9 mouse cellular contexts compared by ENCODE assay signal in genomic region chr1:146498780-146499114, GRCm38 (mm10). TPM values are rescaled to one million over a fixed set of nuclear protein-coding genes. Genes with fewer than 3 reads are reported as not detected.
DNase-seq lines count a peak whose midpoint lies in the region; ATAC-seq and TF ChIP-seq lines count a peak whose summit lies in the region.
"Had no signal": no experiment of that assay in that cellular context is flagged by ENCODE, and none has a peak within 500 bp of the region (broad histone marks: within the 10 kb centered on the region; RNA-seq: fewer than 3 reads in every experiment).

No protein-coding gene starts in this region.

- H3K4me3 ChIP-seq in lung, embryonic 14.5 days (ENCODE audit: low read depth, low read length), result peak overlapping the region; percentile 36
- H3K4me3 ChIP-seq in hindbrain, embryonic 10.5 days, result peak overlapping the region; percentile 62
- peak overlapping the region; percentile 39 for H3K4me3 ChIP-seq in limb, embryonic 15.5 days
- peak overlapping the region; percentile 47 for H3K4me3 ChIP-seq in stomach, embryonic 15.5 days (replicated peaks)

- WGBS in lung, embryonic 14.5 days, result 6% methylated on average over 1 of the region's 1 CpGs
- WGBS in hindbrain, embryonic 10.5 days, result 0% methylated on average over 1 of the region's 1 CpGs
- WGBS in limb, embryonic 15.5 days, result 7% methylated on average over 1 of the region's 1 CpGs
- 12% methylated on average over 1 of the region's 1 CpGs for WGBS in stomach, embryonic 15.5 days

- peaks cover 43% of the 10 kb centered on the region for H3K27me3 ChIP-seq in lung, embryonic 14.5 days (ENCODE audit: insufficient read depth, low read length)
- peaks cover 46% of the 10 kb centered on the region for H3K27me3 ChIP-seq in hindbrain, embryonic 10.5 days (ENCODE audit: insufficient read depth, poor library complexity, severe bottlenecking)
- peaks cover 35% of the 10 kb centered on the region for H3K27me3 ChIP-seq in limb, embryonic 15.5 days
- peaks cover 6% of the 10 kb centered on the region; the same call in 1 of the 2 replicates for H3K27me3 ChIP-seq in stomach, embryonic 15.5 days (replicated peaks)

- no peak for DNase-seq in lung, embryonic 14.5 days
- no peak for DNase-seq in lung, postnatal 25 days (ENCODE audit: low spot score)
- no peak for DNase-seq in hindbrain, embryonic 10.5 days (ENCODE audit: low spot score)
- DNase-seq in urinary bladder, adult 2 months (ENCODE audit: low spot score), result no peak
- DNase-seq in MN1 (ENCODE audit: low spot score), result no peak
- DNase-seq in cerebellum, adult 9-10 months, result no peak
- DNase-seq: lung, postnatal 10 days had no signal

- H3K9ac ChIP-seq in lung, embryonic 14.5 days, result no peak overlapping the region
- H3K9ac ChIP-seq in limb, embryonic 15.5 days, result no peak overlapping the region
- H3K9ac ChIP-seq in stomach, embryonic 15.5 days, result no peak overlapping the region

- no peaks in the 10 kb centered on the region for H3K36me3 ChIP-seq in lung, embryonic 14.5 days (ENCODE audit: insufficient read depth)
- H3K36me3 ChIP-seq in hindbrain, embryonic 10.5 days, result no peaks in the 10 kb centered on the region
- H3K36me3 ChIP-seq in limb, embryonic 15.5 days, result no peaks in the 10 kb centered on the region
- no peaks in the 10 kb centered on the region for H3K36me3 ChIP-seq in stomach, embryonic 15.5 days

- no peaks in the 10 kb centered on the region for H3K9me3 ChIP-seq in lung, embryonic 14.5 days (ENCODE audit: low read depth, low read length)
- H3K9me3 ChIP-seq in hindbrain, embryonic 10.5 days, result no peaks in the 10 kb centered on the region
- no peaks in the 10 kb centered on the region for H3K9me3 ChIP-seq in limb, embryonic 15.5 days
- no peaks in the 10 kb centered on the region for H3K9me3 ChIP-seq in stomach, embryonic 15.5 days

- H3K27ac ChIP-seq in lung, embryonic 14.5 days (ENCODE audit: low read depth), result no peak overlapping the region
- no peak overlapping the region for H3K27ac ChIP-seq in hindbrain, embryonic 10.5 days
- H3K27ac ChIP-seq in limb, embryonic 15.5 days, result no peak overlapping the region
- H3K27ac ChIP-seq in stomach, embryonic 15.5 days, result no peak overlapping the region

- no peak for ATAC-seq in lung, embryonic 14.5 days (ENCODE audit: insufficient read depth)
- ATAC-seq in limb, embryonic 15.5 days (ENCODE audit: insufficient number of reproducible peaks, low FRiP score, low TSS enrichment, low read depth), result no peak
- ATAC-seq in stomach, embryonic 15.5 days (ENCODE audit: insufficient read depth, low FRiP score, low read depth), result peak; percentile 35; the same call in 1 of the 2 replicates

- TF ChIP-seq CTCF in lung, embryonic 14.5 days (IDR thresholded peaks at IDR 0.05; ENCODE audit: low read depth), result no peak

- H3K4me1 ChIP-seq in lung, embryonic 14.5 days (ENCODE audit: insufficient read depth), result no peaks in the 10 kb centered on the region
- peaks cover 26% of the 10 kb centered on the region; the same call in 1 of the 2 replicates for H3K4me1 ChIP-seq in hindbrain, embryonic 10.5 days (replicated peaks)
- H3K4me1 ChIP-seq in limb, embryonic 15.5 days, result peaks cover 13% of the 10 kb centered on the region; the same call in 1 of the 2 replicates
- no peaks in the 10 kb centered on the region for H3K4me1 ChIP-seq in stomach, embryonic 15.5 days

- peak overlapping the region; percentile 75 for H3K4me2 ChIP-seq in lung, embryonic 14.5 days
- H3K4me2 ChIP-seq in limb, embryonic 15.5 days, result peak overlapping the region; percentile 77; the same call in 1 of the 2 replicates
- H3K4me2 ChIP-seq in stomach, embryonic 15.5 days, result peak overlapping the region; percentile 93

RNA-seq across cellular contexts. Expression of gene Brinp3, which starts 4.2 kb away (rescaled TPM):
- polyA plus RNA-seq in lung, embryonic 14.5 days (2014; fragmentation: Nextera tagmentation; extraction: Ambion mirVana), result 0.07 and 0.11 TPM in 2 replicates
- polyA plus RNA-seq in hindbrain, embryonic 10.5 days (2016; fragmentation: Nextera tagmentation; extraction: Ambion mirVana), result 0.12 and 0.39 TPM in 2 replicates
- polyA plus RNA-seq in limb, embryonic 15.5 days (2015; fragmentation: Nextera tagmentation; extraction: Ambion mirVana), result 1.9 TPM in 2 replicates
- polyA plus RNA-seq in stomach, embryonic 15.5 days (2015; fragmentation: Nextera tagmentation; extraction: Ambion mirVana), result 1.9 and 2.1 TPM in 2 replicates
- 1.0 and 1.2 TPM in 2 replicates for polyA plus RNA-seq in urinary bladder, adult 2 months (2012; rRNA removed)
